Mouse (Mus musculus) limb, embryonic 14.5 days (tissue): Measurements from ENCODE around the gene Prap1. TPM values are rescaled to one million over a fixed set of nuclear protein-coding genes. Genes with fewer than 3 reads are reported as not detected.
A peak's percentile ranks its signal among the peaks of the same experiment; 100 is the strongest.

Experiments used
- ATAC-seq: fragments of 200-750 bp; cut with Nextera tagmentation; 2 replicates; pipeline ENCODE4 v1.8.0; 2017; ENCODE audit warnings: low read depth, moderate number of reproducible peaks, moderate TSS enrichment; ENCODE audit not compliant: low FRiP score
- DNase-seq: peaks from one replicate; pipeline ENCODE4 v3.0.0-alpha.2; 2015; ENCODE audit warnings: low spot score
- H3K27ac ChIP-seq: fragments of 300-500 bp; sonication (generic); replicated peaks from 2 replicates; pipeline ENCODE4 v1.5.1; 2014; ENCODE audit warnings: low read depth, mild to moderate bottlenecking, low read length, moderate library complexity, mixed read lengths
- H3K27me3 ChIP-seq: fragments of 300-500 bp; sonication (generic); 2 replicates; pipeline ENCODE4 v1.6.1; 2014; ENCODE audit warnings: low read length, mixed read lengths; ENCODE audit not compliant: control insufficient read depth, insufficient read depth
- H3K36me3 ChIP-seq: fragments of 300-500 bp; sonication (generic); 2 replicates; pipeline ENCODE4 v1.6.1; 2014; ENCODE audit warnings: mild to moderate bottlenecking, low read length, moderate library complexity, mixed read lengths; ENCODE audit not compliant: control insufficient read depth, insufficient read depth
- H3K4me1 ChIP-seq: fragments of 300-500 bp; sonication (generic); 2 replicates; pipeline ENCODE4 v1.6.1; 2014; ENCODE audit warnings: antibody characterized with exemption, low read length, mixed read lengths; ENCODE audit not compliant: control insufficient read depth, insufficient read depth
- H3K4me2 ChIP-seq: fragments of 300-500 bp; sonication (generic); replicated peaks from 2 replicates; pipeline ENCODE4 v1.6.1; 2014; ENCODE audit warnings: low read depth, mild to moderate bottlenecking, low read length, moderate library complexity; ENCODE audit not compliant: severe bottlenecking
- H3K4me3 ChIP-seq: fragments of 300-500 bp; sonication (generic); replicated peaks from 2 replicates; pipeline ENCODE4 v1.5.1; 2014; ENCODE audit warnings: low read length
- H3K9ac ChIP-seq: fragments of 300-500 bp; sonication (generic); 2 replicates; pipeline ENCODE4 v1.6.1; 2014; ENCODE audit warnings: mild to moderate bottlenecking, low read depth, low read length, moderate library complexity; ENCODE audit not compliant: severe bottlenecking
- H3K9me3 ChIP-seq: fragments of 300-500 bp; sonication (generic); 2 replicates; pipeline ENCODE4 v1.6.1; 2016; ENCODE audit warnings: low read length; ENCODE audit not compliant: control insufficient read depth
- POLR2A ChIP-seq: fragments of 200-500 bp; IDR thresholded peaks from 2 replicates; pipeline ENCODE4 v1.8.0; 2012; ENCODE audit warnings: inconsistent platforms, mild to moderate bottlenecking, moderate library complexity, borderline replicate concordance; ENCODE audit not compliant: insufficient read depth, insufficient read length; ENCODE audit errors: extremely low read depth
- WGBS: fragments of 180-500 bp; shearing (Covaris S2); extraction: QIAGEN DNeasy Blood & Tissue Kit; methylation state at CpG from one replicate; pipeline ENCODE4 v1.1.7; 2014; 5-methylcytosine and 5-hydroxymethylcytosine counted together
- polyA plus RNA-seq, 2 experiments: library from polyadenylated mRNA; depleted of rRNA in 1 of 2; stranded (reverse) in 1 of 2; unstranded in 1 of 2; fragments of >200 nt; fragmentation: Nextera tagmentation in 1 of 2; extraction: Ambion mirVana in 1 of 2; gene quantifications; 2 replicates each; pipeline versions ENCODE4 v1.2.1 to v1.2.3; 2012 to 2014

Gene Prap1
- polyA plus RNA-seq, 2 experiments, result 0.33 to 0.80 TPM

GRCm38 (mm10) chr7:140054124-140054523, 39.1 kb upstream of the Prap1 start:
- Histone ChIP-seq H3K27me3 (peaks cover 67% of the 10 kb centered on the region), H3K36me3 (no peaks in the 10 kb centered on the region), H3K4me1 (peaks cover 18% of the 10 kb centered on the region), H3K4me2 (no peak overlapping the region), H3K9ac (no peak overlapping the region), H3K9me3 (no peaks in the 10 kb centered on the region), H3K27ac (no peak overlapping the region), H3K4me3 (no peak overlapping the region)
- ATAC-seq (no peak), DNase-seq (no peak)
- no peak for TF ChIP-seq POLR2A
- WGBS, result 77% methylated on average over 4 of the region's 4 CpGs

GRCm38 (mm10) chr7:140057413-140058407, 35.5 kb upstream of the Prap1 start:
- peak; percentile 49 for ATAC-seq
- WGBS, result 4% methylated on average over 52 of the region's 53 CpGs
- DNase-seq, result no peak
- H3K27me3 ChIP-seq, result peaks cover 67% of the 10 kb centered on the region
- peak overlapping the region; percentile 61 for H3K9ac ChIP-seq
- TF ChIP-seq POLR2A, result no peak
- H3K9me3 ChIP-seq, result no peaks in the 10 kb centered on the region
- no peaks in the 10 kb centered on the region for H3K36me3 ChIP-seq
- H3K4me2 ChIP-seq, result peak overlapping the region; percentile 86
- H3K4me1 ChIP-seq, result 0 out of 2 replicates have a peak, but pooled peaks cover 14% of the 10 kb centered on the region
- no peak overlapping the region for H3K27ac ChIP-seq
- H3K4me3 ChIP-seq, result peak overlapping the region; percentile 48

GRCm38 (mm10) chr7:140058528-140058927, 34.7 kb upstream of the Prap1 start:
- ATAC-seq (no peak), DNase-seq (no peak)
- Histone ChIP-seq H3K9me3 (no peaks in the 10 kb centered on the region), H3K9ac (peak overlapping the region; percentile 61), H3K4me1 (0 out of 2 replicates have a peak, but pooled peaks cover 14% of the 10 kb centered on the region), H3K27me3 (peaks cover 71% of the 10 kb centered on the region), H3K4me2 (peak overlapping the region; percentile 86), H3K4me3 (peak overlapping the region; percentile 48), H3K36me3 (no peaks in the 10 kb centered on the region), H3K27ac (no peak overlapping the region)
- 22% methylated on average over 7 of the region's 7 CpGs for WGBS
- TF ChIP-seq POLR2A, result no peak

GRCm38 (mm10) chr7:140059601-140060000, 33.6 kb upstream of the Prap1 start:
- ATAC-seq, result no peak
- Histone ChIP-seq H3K4me3 (no peak overlapping the region), H3K9me3 (no peaks in the 10 kb centered on the region), H3K27ac (no peak overlapping the region), H3K9ac (no peak overlapping the region), H3K4me1 (0 out of 2 replicates have a peak, but pooled peaks cover 14% of the 10 kb centered on the region), H3K4me2 (no peak overlapping the region), H3K27me3 (peaks cover 71% of the 10 kb centered on the region), H3K36me3 (no peaks in the 10 kb centered on the region)
- DNase-seq, result no peak
- no peak for TF ChIP-seq POLR2A
- 47% methylated on average over 4 of the region's 4 CpGs for WGBS

GRCm38 (mm10) chr7:140060936-140061831, 32.0 kb upstream of the Prap1 start:
- Histone ChIP-seq H3K36me3 (no peaks in the 10 kb centered on the region), H3K9ac (peak overlapping the region; percentile 43), H3K27me3 (peaks cover 66% of the 10 kb centered on the region), H3K9me3 (no peaks in the 10 kb centered on the region), H3K4me1 (0 out of 2 replicates have a peak, but pooled peaks cover 14% of the 10 kb centered on the region), H3K4me3 (peak overlapping the region; percentile 39), H3K4me2 (peak overlapping the region; percentile 93), H3K27ac (no peak overlapping the region)
- DNase-seq (no peak), ATAC-seq (no peak)
- TF ChIP-seq POLR2A, result no peak
- 2% methylated on average over 39 of the region's 47 CpGs for WGBS
